Mouse (Mus musculus) CH12.LX (cell line): ENCODE results near the gene Spata9. TPM values are rescaled to one million over a fixed set of nuclear protein-coding genes. Genes with fewer than 3 reads are reported as not detected.

ENCODE experiments used
- DNase-seq: peaks from one replicate; pipeline ENCODE4 v3.0.0-alpha.2; 2013; ENCODE audit errors: extremely low read depth
- H3K27ac ChIP-seq: 2 replicates; pipeline ENCODE4 v1.5.1; 2012; ENCODE audit warnings: low read depth, mild to moderate bottlenecking, control low read depth, moderate library complexity; ENCODE audit not compliant: insufficient read depth
- H3K27me3 ChIP-seq: replicated peaks from 2 replicates; pipeline ENCODE3; 2012; ENCODE audit warnings: inconsistent platforms
- H3K36me3 ChIP-seq, 2 experiments: replicated peaks in 1 of 2; 2 replicates each; pipeline versions ENCODE3 to v1.6.1; 2012; ENCODE audit warnings: inconsistent platforms in 1 of 2, low read length in 1 of 2, mild to moderate bottlenecking in 1 of 2, mixed read lengths in 1 of 2, moderate library complexity in 1 of 2; ENCODE audit not compliant: control insufficient read depth in 1 of 2, insufficient read depth in 1 of 2
- H3K4me1 ChIP-seq, 2 experiments: 2 replicates each; pipeline ENCODE4 v1.6.1; 2012; ENCODE audit warnings: inconsistent platforms in 1 of 2, moderate library complexity in 1 of 2; ENCODE audit not compliant: insufficient read depth in 2 of 2, control insufficient read depth in 1 of 2
- H3K4me2 ChIP-seq: 2 replicates; pipeline ENCODE4 v1.6.1; 2012; ENCODE audit warnings: low read depth, mild to moderate bottlenecking, control low read depth; ENCODE audit not compliant: poor library complexity, insufficient read depth, severe bottlenecking
- H3K4me3 ChIP-seq, 3 experiments: fragments of 150-350 bp in 1 of 3; sonication (generic) in 1 of 3; replicated peaks in 1 of 3; 2 replicates each; pipeline versions ENCODE3 to v1.5.1; 2011 to 2012; ENCODE audit warnings: low read depth in 2 of 3, low read length in 2 of 3, mild to moderate bottlenecking in 2 of 3, moderate library complexity in 2 of 3, control low read depth in 1 of 3, improper control_type of control experiment in 1 of 3, inconsistent platforms in 1 of 3, mixed read lengths in 1 of 3; ENCODE audit not compliant: poor library complexity in 1 of 3
- H3K79me2 ChIP-seq: replicated peaks from 2 replicates; pipeline ENCODE4 v1.6.1; 2012; ENCODE audit warnings: mild to moderate bottlenecking, moderate library complexity; ENCODE audit not compliant: control insufficient read depth, poor library complexity, insufficient read depth, severe bottlenecking; ENCODE audit errors: extremely low read depth
- H3K9ac ChIP-seq: 2 replicates; pipeline ENCODE4 v1.6.1; 2012; ENCODE audit warnings: low read depth, mild to moderate bottlenecking, control low read depth, moderate library complexity; ENCODE audit not compliant: insufficient read depth
- H3K9me3 ChIP-seq: replicated peaks from 2 replicates; pipeline ENCODE3; 2012; ENCODE audit warnings: low read length, inconsistent platforms, mixed read lengths
- CHD1 ChIP-seq: IDR thresholded peaks from 2 replicates; pipeline ENCODE4 v1.6.1; 2012; ENCODE audit warnings: low read depth, low read length, improper control_type of control experiment, inconsistent platforms
- CHD2 ChIP-seq: IDR thresholded peaks from 2 replicates; pipeline ENCODE4 v1.6.1; 2011; ENCODE audit warnings: low read length, improper control_type of control experiment
- CTCF ChIP-seq, 2 experiments: IDR thresholded peaks in 1 of 2; conservative IDR thresholded peaks in 1 of 2; 2 replicates each; pipeline ENCODE4 v1.5.1; 2011 to 2012; ENCODE audit warnings: low read depth in 2 of 2, low read length in 2 of 2, improper control_type of control experiment in 1 of 2, inconsistent platforms in 1 of 2, mild to moderate bottlenecking in 1 of 2, moderate library complexity in 1 of 2
- GABPA ChIP-seq: IDR thresholded peaks from 2 replicates; pipeline ENCODE4 v1.6.1; 2012; ENCODE audit warnings: low read depth, low read length, improper control_type of control experiment, inconsistent platforms; ENCODE audit not compliant: insufficient replicate concordance
- IRF4 ChIP-seq: IDR thresholded peaks from 2 replicates; pipeline ENCODE4 v1.6.1; 2014; ENCODE audit warnings: low read depth, mild to moderate bottlenecking, inconsistent platforms, low read length, improper control_type of control experiment
- JUND ChIP-seq: conservative IDR thresholded peaks from 2 replicates; pipeline ENCODE4 v1.6.1; 2011; ENCODE audit warnings: low read depth, low read length, improper control_type of control experiment
- MEF2A ChIP-seq: IDR thresholded peaks from 2 replicates; pipeline ENCODE4 v1.6.1; 2014; ENCODE audit warnings: low read depth, mild to moderate bottlenecking, inconsistent platforms, low read length, improper control_type of control experiment, borderline replicate concordance
- NELFE ChIP-seq: IDR thresholded peaks from 2 replicates; pipeline ENCODE4 v1.6.1; 2011; ENCODE audit warnings: low read depth, low read length, improper control_type of control experiment
- RAD21 ChIP-seq: IDR thresholded peaks from 2 replicates; pipeline ENCODE4 v1.6.1; 2011; ENCODE audit warnings: low read depth, mild to moderate bottlenecking, low read length, improper control_type of control experiment, moderate library complexity
- SIN3A ChIP-seq: IDR thresholded peaks from 2 replicates; pipeline ENCODE4 v1.6.1; 2012; ENCODE audit warnings: low read length, improper control_type of control experiment, inconsistent platforms
- SMC3 ChIP-seq: IDR thresholded peaks from 2 replicates; pipeline ENCODE4 v1.6.1; 2011; ENCODE audit warnings: low read depth, low read length, improper control_type of control experiment
- USF2 ChIP-seq: conservative IDR thresholded peaks from 2 replicates; pipeline ENCODE4 v1.6.1; 2011; ENCODE audit warnings: low read depth, low read length, improper control_type of control experiment
- ZC3H11A ChIP-seq: IDR thresholded peaks from 2 replicates; pipeline ENCODE4 v1.6.1; 2012; ENCODE audit warnings: low read depth, mild to moderate bottlenecking, inconsistent platforms, low read length, improper control_type of control experiment
- ZKSCAN1 ChIP-seq: IDR thresholded peaks from 2 replicates; pipeline ENCODE4 v1.6.1; 2012; ENCODE audit warnings: low read depth, inconsistent platforms, low read length, improper control_type of control experiment, borderline replicate concordance
- ZMIZ1 ChIP-seq: IDR thresholded peaks from 2 replicates; pipeline ENCODE4 v1.6.1; 2012; ENCODE audit warnings: low read depth, mild to moderate bottlenecking, inconsistent platforms, low read length, improper control_type of control experiment
- dilution Hi-C: fragments of 300-500 bp; cut with MboI; formaldehyde crosslinking; loops from 2 replicates; pipeline ENCODE4 v1.14.3; 2020; ENCODE audit warnings: low sequenced_read_pairs; ENCODE audit not compliant: extremely low pct_unique_long_range_greater_than_20kb, extremely low pct_ligation_motif_present
- in situ Hi-C: fragments of 300-500 bp; cut with MboI; formaldehyde crosslinking; loops from 3 replicates; pipeline ENCODE4 v1.14.3; 2019; ENCODE audit warnings: low sequenced_read_pairs, low pct_ligation_motif_present, low pct_unique_long_range_greater_than_20kb, mixed read lengths
- polyA plus RNA-seq: library from polyadenylated mRNA; unstranded; fragments of >175 nt; gene quantifications from 2 replicates; pipeline ENCODE4 v1.2.1, GENCODE M21; 2012; ENCODE audit warnings: low read depth; ENCODE audit not compliant: insufficient read length
- total RNA-seq, 2 experiments: library from RNA; depleted of rRNA; stranded (reverse); fragments of 300-350 nt in 1 of 2; fragments of >200 nt in 1 of 2; gene quantifications; 2 replicates each; pipeline ENCODE4 v1.2.3; 2012 to 2014

The Spata9 gene
- total and polyA plus RNA-seq, 3 experiments = 0.36 TPM; not detected in 2

GRCm38 (mm10) chr13:75976649-75977048 lies 9.7 kb downstream of the Spata9 start:
- Histone ChIP-seq H3K36me3 (no peaks in the 10 kb centered on the region), H3K27ac (no peak overlapping the region), H3K4me2 (no peak overlapping the region), H3K9ac (no peak overlapping the region), H3K4me3 (no peak overlapping the region), H3K27me3 (no peaks in the 10 kb centered on the region), H3K9me3 (no peaks in the 10 kb centered on the region), H3K79me2 (no peaks in the 10 kb centered on the region), H3K4me1 (no peaks in the 10 kb centered on the region)
- no peak for TF ChIP-seq CHD1
- TF ChIP-seq CTCF (conservative IDR thresholded peaks at IDR 0.05 in 1 of 2, IDR thresholded peaks at IDR 0.05 in 1 of 2; ENCODE audit: low read depth in 2 of 2, low read length in 2 of 2) = no peak
- no peak for TF ChIP-seq JUND
- DNase-seq = no peak
- in situ Hi-C loops (no loop called here), dilution Hi-C loops (no loop called here)

- Histone ChIP-seq H3K4me2 (no peak overlapping the region), H3K79me2 (no peaks in the 10 kb centered on the region), H3K9ac (no peak overlapping the region), H3K9me3 (no peaks in the 10 kb centered on the region), H3K27me3 (no peaks in the 10 kb centered on the region), H3K36me3 (no peaks in the 10 kb centered on the region), H3K4me1 (no peaks in the 10 kb centered on the region), H3K4me3 (no peak overlapping the region)
- DNase-seq = peak; percentile 29
- in situ Hi-C loops = no loop called here
- dilution Hi-C loops = no loop called here
- peak; percentile 53 for TF ChIP-seq RAD21
- TF ChIP-seq SIN3A = no peak
- TF ChIP-seq IRF4 = no peak
- TF ChIP-seq ZC3H11A = no peak
- no peak for TF ChIP-seq USF2
- TF ChIP-seq SMC3 = peak; percentile 55
- no peak for TF ChIP-seq NELFE
- TF ChIP-seq CTCF (conservative IDR thresholded peaks at IDR 0.05 in 1 of 2, IDR thresholded peaks at IDR 0.05 in 1 of 2; ENCODE audit: low read depth in 2 of 2, low read length in 2 of 2) = peak in 1 of 2 experiments; percentile 65; a peak in 3 of 4 replicates
- no peak for TF ChIP-seq MEF2A
- no peak for TF ChIP-seq GABPA
- TF ChIP-seq CHD2 = no peak
- no peak for TF ChIP-seq ZMIZ1
- no peak for TF ChIP-seq ZKSCAN1
- TF ChIP-seq, all 38 proteins: peak for 3
- H3K27ac ChIP-seq = no peak overlapping the region
These were observed 15.0 kb downstream of the Spata9 start for GRCm38 (mm10) chr13:75981901-75982300.

GRCm38 (mm10) chr13:75988096-75988495 lies 21.1 kb downstream of the Spata9 start:
- dilution Hi-C loops = no loop called here

More at GRCm38 (mm10) chr13:75988096-75988495, 21.1 kb downstream of the Spata9 start:
- no peaks in the 10 kb centered on the region for H3K79me2 ChIP-seq
- H3K27ac ChIP-seq = no peak overlapping the region
- no peaks in the 10 kb centered on the region for H3K9me3 ChIP-seq
- H3K27me3 ChIP-seq = no peaks in the 10 kb centered on the region
- peaks cover 0 to 12% of the 10 kb centered on the region in 2 experiments; a peak in 2 of 4 replicates for H3K4me1 ChIP-seq
- DNase-seq = no peak
- no peaks in the 10 kb centered on the region for H3K36me3 ChIP-seq
- no peak overlapping the region for H3K4me2 ChIP-seq
- no peak overlapping the region for H3K4me3 ChIP-seq
- no peak overlapping the region for H3K9ac ChIP-seq
- no peak for TF ChIP-seq SMC3
- in situ Hi-C loops = no loop called here
